Mouse (Mus musculus): ENCODE data around the gene Twnk.
A peak's percentile ranks its signal among the peaks of the same experiment; 100 is the strongest.

Twnk gene

DNA sequence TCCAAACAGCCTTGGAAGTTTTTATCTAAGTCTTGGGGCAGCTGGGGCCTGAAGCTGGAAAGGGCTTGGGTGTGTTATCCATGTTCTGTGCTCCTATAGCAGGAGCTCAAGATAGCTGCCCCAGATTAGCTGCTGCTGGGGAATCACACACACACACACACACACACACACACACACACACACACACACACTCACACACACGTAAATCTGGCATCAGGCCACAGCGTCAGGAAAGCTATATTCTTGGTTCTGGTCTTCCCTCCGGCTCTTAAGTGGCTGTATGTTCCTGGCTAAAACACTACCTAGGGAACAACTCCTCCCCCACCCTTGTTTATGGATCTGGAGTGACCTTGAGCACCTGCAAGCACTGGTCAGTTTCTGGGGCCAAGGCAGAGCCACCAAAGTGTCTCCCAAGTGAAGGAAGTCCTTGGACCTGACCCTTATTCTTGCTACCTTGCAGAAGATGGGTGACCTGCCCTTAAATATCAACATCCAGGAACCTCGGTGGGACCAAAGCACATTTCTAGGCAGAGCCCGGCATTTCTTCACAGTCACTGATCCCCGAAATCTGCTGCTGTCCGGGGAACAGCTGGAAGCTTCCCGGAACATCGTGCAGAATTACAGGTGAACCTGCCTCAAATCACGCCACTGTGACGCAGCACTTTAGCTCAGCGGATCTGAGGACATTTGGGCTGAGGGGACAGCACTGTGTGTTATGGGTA lies 43.3 kb downstream of the Twnk start:
- DNase-seq (ENCODE audit: low read depth, low spot score) = no peak

DNA sequence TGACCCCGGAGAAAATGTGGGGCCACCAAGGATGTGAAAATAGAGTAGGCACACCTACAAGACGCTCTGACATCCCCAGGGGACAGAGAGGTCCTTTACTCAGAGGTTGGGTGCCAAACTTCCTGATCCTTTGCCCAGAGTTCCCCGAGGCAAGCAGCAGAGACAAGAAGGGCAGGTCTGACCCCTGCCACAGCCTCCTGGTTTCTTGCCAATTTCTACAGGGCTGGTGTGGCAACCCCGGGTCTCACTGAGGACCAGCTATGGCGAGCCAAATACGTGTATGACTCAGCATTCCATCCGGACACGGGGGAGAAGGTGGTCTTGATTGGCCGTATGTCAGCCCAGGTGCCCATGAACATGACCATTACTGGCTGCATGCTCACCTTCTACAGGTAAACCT lies 44.1 kb downstream of the Twnk start:
- DNase-seq (ENCODE audit: low read depth, low spot score) = no peak

DNA sequence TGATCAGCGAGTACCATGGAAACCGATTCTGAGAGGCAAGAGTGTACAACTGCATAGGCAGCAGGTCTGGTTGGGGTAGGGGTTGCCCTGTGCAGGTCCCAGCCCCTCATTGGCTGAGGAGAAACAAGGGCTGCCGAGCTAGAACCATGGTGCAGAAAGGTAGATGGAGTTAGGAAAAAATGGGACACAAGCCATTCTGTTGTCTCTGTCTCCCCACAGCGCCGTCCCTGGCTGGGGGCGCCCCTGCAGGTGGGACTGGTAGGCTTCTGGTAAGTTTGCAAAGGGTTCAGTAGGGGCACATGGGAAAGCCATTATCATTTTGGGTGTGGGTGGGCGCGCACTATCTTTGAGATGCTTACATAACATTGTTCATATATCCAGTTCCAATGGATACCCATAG lies 48.0 kb downstream of the Twnk start:
- DNase-seq (ENCODE audit: low read depth, low spot score) = no peak

DNA sequence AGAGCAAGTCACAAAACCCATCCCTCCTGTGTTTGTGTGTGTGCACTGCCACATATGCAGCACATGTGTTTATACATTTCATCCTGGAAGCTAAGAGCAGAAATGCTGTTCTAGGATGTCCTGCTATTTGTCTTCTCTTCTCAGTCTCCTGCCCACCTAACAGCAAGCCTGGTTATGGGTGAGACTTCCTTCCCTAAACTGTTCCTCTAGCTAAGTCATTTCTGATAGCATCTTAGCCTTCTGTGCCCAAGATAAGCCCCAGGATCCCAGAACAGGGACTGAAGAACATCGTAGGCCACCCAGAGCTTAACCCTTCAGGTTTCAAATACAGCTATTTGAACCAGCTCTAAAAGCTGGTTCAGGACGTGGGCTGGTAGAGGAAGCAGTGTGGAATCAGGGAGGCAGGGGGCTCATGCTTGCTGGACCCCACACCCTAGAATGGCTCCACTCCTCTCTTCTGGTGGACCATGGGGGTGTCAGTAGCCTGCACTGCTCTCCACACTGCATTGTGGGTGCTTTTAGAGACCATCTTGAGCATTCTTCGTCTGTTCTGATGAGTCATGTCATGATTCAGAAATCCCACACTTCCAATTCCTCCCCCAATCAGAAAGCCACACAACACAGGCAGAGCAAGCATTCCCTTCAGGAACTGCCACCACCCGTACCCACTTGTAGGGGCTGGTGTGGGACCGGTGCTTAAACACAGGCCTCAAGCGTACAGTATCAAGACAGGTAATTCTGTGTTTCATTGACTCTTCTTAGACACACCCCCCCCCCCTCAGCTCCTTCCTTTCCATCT lies 49.6 kb downstream of the Twnk start:
- no peak for DNase-seq (ENCODE audit: low read depth, low spot score)

DNA sequence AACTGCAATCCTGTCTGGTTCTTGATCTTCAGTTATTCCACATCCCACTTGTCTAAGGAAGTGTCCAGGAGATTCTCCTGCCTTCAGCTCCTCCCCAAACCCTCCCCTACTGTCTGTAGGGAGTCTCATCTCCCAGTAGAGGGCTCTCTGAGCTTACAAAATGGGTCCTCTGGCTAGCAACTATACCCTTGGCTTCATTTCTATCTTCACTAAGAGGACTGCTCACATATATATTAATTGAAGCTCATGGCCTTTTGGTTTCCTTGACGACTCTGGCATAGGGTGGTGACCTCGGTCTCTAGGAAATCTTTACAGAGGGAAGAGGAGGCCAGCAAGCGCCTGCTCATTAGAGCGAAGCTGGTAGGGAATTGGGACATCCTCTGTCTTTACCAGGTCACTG lies 50.9 kb downstream of the Twnk start:
- DNase-seq (ENCODE audit: low read depth, low spot score) = no peak

DNA sequence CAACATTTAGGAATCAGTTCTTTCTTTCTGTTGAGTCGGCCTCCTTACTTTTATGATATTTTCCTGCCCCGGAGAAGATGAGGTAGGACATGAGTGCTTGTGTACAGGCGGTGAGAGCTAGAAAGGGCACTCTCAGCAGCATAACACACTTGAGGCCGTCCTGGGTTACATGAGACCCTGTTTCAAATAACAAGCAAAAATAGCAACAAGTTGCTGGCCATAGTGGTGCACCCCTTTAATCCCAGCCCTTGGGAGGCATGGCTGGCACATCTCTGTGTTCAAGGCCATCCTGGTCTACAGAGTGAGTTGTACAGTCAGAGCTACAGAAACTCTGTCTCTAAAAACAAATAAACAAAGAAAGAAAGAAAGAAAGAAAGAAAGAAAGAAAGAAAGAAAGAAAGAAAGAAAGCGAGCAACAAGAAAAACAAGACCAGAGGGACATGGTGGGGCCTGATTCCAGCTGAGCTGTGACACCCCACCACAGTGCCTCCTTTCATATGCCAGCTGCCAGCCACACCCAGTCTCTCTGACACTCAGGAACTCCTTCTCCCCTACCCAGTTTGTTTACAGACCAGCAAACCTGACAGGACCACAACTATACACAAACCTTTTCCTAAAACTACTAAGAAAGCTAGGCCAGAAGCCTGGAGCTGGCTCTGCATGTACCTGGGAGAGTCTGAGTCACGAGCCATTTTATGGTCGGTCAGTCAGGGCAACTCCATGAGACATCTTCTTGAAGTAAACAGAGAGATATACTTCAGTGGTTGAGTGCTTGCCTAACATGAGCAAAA lies 51.6 kb downstream of the Twnk start:
- DNase-seq (ENCODE audit: low read depth, low spot score) = no peak

DNA sequence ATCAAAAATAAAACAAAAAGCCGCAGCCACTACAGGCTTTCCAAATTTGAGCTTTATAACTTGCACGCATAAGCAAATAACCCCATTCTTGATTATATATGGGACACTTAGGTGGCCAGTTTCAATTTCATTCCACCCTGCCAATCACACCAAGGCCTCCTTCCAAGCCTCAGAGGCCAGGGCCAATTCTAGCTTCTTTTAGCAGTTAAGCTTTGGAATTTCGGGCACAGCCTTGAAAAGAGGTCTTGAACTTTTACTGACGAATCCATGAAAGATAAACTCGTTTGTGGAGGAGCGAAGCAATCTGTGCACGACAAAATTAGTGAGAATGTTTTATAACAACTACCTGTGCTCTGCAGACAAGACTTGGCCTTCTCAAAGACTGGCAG lies 52.3 kb downstream of the Twnk start:
- no peak for DNase-seq (ENCODE audit: low read depth, low spot score)

DNA sequence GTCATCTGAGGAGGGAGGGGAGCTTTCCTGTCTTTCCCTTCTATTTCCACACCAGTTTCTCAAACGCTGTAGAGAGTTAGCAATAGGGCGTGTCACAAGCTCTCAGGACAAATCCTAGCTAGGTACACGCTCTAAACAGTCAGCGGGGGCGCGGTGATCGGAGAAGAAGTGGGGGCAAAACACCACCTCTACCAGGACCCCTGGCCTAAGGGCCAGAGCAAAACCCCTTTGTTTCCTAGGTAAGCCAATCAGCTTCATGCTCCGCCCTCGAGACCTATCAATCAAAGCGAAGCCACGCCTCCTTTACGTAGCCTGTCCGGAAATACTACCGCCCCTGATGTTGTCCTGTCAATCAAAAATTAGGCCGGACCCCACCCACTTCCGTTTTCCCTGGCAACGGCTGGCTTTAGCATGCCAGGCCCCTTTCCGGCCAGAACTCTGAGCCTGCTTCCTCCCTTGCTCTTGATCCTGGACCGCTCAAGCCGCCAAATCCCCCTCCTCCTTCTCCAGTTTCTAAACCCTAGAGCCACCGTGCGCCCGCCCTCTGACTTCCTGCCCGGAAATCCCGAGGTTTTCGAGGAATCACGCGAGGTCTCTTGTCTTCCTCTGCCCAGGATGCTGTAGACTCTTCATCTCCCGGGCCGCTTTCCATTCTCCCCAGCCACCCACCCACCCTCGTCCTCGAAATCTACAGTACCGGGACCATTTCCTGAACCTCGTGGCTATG lies 52.8 kb downstream of the Twnk start:
- peak; percentile 98 for DNase-seq (ENCODE audit: low read depth, low spot score)

DNA sequence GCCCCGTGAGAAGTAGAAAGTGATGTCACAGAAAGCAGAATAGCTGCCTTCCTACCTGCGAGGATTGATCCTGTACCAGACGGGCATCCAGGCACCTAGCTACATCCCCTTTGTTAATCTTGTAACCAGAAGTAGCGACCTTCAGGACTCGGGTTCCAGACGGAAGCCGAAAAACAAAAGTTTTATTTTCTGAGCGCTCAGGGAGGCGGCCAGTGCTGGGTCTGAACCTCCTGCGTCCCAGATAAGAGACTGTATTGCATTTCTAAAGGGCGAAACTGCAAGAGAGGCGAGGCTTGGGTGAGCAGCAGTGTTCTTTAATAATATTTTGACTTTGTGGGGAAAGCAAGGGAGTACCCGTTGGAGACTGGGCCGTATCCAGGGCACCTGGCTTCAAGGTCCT lies 53.4 kb downstream of the Twnk start:
- no peak for DNase-seq (ENCODE audit: low read depth, low spot score)
